Comparison of ENCODE assay signal across 11 mouse cellular contexts in genomic region chr4:128123281-128123680, GRCm38 (mm10).
"Had no signal": no experiment of that assay in that cellular context is flagged by ENCODE, and none has a peak within 500 bp of the region (broad histone marks: within the 10 kb centered on the region; RNA-seq: fewer than 3 reads in every experiment).

No protein-coding gene starts in this region.

- H3K9me3 ChIP-seq: midbrain, embryonic 13.5 days; midbrain, embryonic 15.5 days; stomach, embryonic 15.5 days had no signal

- H3K27me3 ChIP-seq: midbrain, embryonic 13.5 days; midbrain, embryonic 15.5 days; neural tube, embryonic 12.5 days; stomach, embryonic 15.5 days had no signal

- H3K36me3 ChIP-seq: midbrain, embryonic 13.5 days; midbrain, embryonic 15.5 days; neural tube, embryonic 12.5 days; stomach, embryonic 15.5 days had no signal

- H3K4me1 ChIP-seq: neural tube, embryonic 12.5 days; stomach, embryonic 15.5 days had no signal

- ATAC-seq: midbrain, embryonic 13.5 days; midbrain, embryonic 15.5 days had no signal

- H3K4me3 ChIP-seq: midbrain, embryonic 13.5 days; midbrain, embryonic 15.5 days; neural tube, embryonic 12.5 days; stomach, embryonic 15.5 days had no signal

- DNase-seq: lung, adult 18-20 months; lung, embryonic 14.5 days; lung, postnatal 10 days; lung, postnatal 4 days; right cerebral cortex, postnatal 14 days; thymus, postnatal 14 days; thymus, postnatal 36 days had no signal
